Mouse (Mus musculus): ENCODE results near the gene Zfp467. TPM values are rescaled to one million over a fixed set of nuclear protein-coding genes. Genes with fewer than 3 reads are reported as not detected.

Zfp467 gene
- polyA plus RNA-seq, 2 experiments: 2.2 to 2.3 TPM

- H3K9ac ChIP-seq (replicated peaks): no peak within 1 kb of the TSS
- H3K9me3 ChIP-seq (ENCODE audit: control insufficient read depth, low read length): no peaks in the 10 kb centered on the region
- H3K27me3 ChIP-seq (ENCODE audit: control insufficient read depth, insufficient read depth, low read length): peaks cover 21% of the 10 kb centered on the region
- H3K4me1 ChIP-seq (replicated peaks; ENCODE audit: control insufficient read depth in 2 of 2, insufficient read depth in 2 of 2, low read length in 1 of 2): peaks cover 0 to 6% of the 10 kb centered on the region in 2 experiments; a peak in 1 of 4 replicates
- TF ChIP-seq EP300 (IDR thresholded peaks at IDR 0.05; ENCODE audit: low read depth) (no peak), CTCF (IDR thresholded peaks at IDR 0.05; ENCODE audit: low read depth) (no peak)
- no peak within 1 kb of the TSS for H3K27ac ChIP-seq
- DNase-seq (ENCODE audit: low read depth in 3 of 3, low spot score in 3 of 3): no peak
- no peak within 1 kb of the TSS for H3K4me2 ChIP-seq (ENCODE audit: low read depth)
- H3K4me3 ChIP-seq (ENCODE audit: insufficient read depth in 1 of 2, low read depth in 2 of 2, low read length in 2 of 2): no peak within 1 kb of the TSS
- ATAC-seq (ENCODE audit: insufficient read depth): no peak
- 42% methylated on average over 1 of the region's 1 CpGs for WGBS (ENCODE audit: insufficient replicate concordance)
- H3K36me3 ChIP-seq (replicated peaks; ENCODE audit: control insufficient read depth, insufficient read depth, low read depth): no peaks in the 10 kb centered on the region
These were observed 2.3 kb upstream of the Zfp467 start, which contains the start of gene Sspo for GRCm38 (mm10) chr6:48447929-48448328. Gene Sspo, plus strand, starts transcription at chr6:48448229.

- Histone ChIP-seq H3K9me3 (ENCODE audit: control insufficient read depth, low read length) (no peaks in the 10 kb centered on the region), H3K4me1 (replicated peaks; ENCODE audit: control insufficient read depth in 2 of 2, insufficient read depth in 2 of 2, low read length in 1 of 2) (peaks cover 0 to 6% of the 10 kb centered on the region in 2 experiments; a peak in 1 of 4 replicates), H3K36me3 (replicated peaks; ENCODE audit: control insufficient read depth, insufficient read depth, low read depth) (no peaks in the 10 kb centered on the region), H3K4me3 (ENCODE audit: insufficient read depth in 1 of 2, low read depth in 2 of 2, low read length in 2 of 2) (no peak overlapping the region), H3K9ac (replicated peaks) (no peak overlapping the region), H3K27me3 (ENCODE audit: control insufficient read depth, insufficient read depth, low read length) (peaks cover 21% of the 10 kb centered on the region), H3K27ac (no peak overlapping the region), H3K4me2 (ENCODE audit: low read depth) (no peak overlapping the region)
- TF ChIP-seq CTCF (IDR thresholded peaks at IDR 0.05; ENCODE audit: low read depth) (no peak), EP300 (IDR thresholded peaks at IDR 0.05; ENCODE audit: low read depth) (no peak)
- no peak for DNase-seq (ENCODE audit: low read depth in 3 of 3, low spot score in 3 of 3)
- no peak for ATAC-seq (ENCODE audit: insufficient read depth)
- 74% methylated on average over 3 of the region's 3 CpGs for WGBS (ENCODE audit: insufficient replicate concordance)
These were observed 1.3 kb upstream of the Zfp467 start for GRCm38 (mm10) chr6:48446896-48447295.

DNA sequence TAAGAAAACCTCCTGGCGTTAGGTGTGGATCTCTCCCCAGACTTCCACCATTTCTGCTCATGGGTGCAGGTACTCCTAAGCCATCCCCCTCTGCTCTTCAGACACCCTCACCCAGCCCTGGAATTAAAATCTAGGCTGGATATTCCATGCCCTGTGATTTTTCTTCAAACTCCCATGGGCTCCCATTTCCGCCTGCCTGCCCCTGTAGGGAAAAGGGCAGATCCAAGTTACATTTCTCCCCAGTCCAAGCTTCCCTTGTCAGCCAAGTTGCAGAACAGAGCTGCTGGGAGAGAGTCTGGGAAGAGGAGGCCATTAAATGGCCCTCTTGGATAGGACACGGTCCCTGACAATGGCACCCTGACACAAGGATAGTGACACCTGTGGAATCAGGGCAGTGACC lies 631 bp upstream of the Zfp467 start:
- H3K27me3 ChIP-seq (ENCODE audit: control insufficient read depth, insufficient read depth, low read length): peaks cover 21% of the 10 kb centered on the region
- no peak overlapping the region for H3K27ac ChIP-seq
- WGBS (ENCODE audit: insufficient replicate concordance): 33% methylated on average over 3 of the region's 3 CpGs
- DNase-seq (ENCODE audit: low read depth in 3 of 3, low spot score in 3 of 3): no peak
- TF ChIP-seq EP300 (IDR thresholded peaks at IDR 0.05; ENCODE audit: low read depth) (no peak), CTCF (IDR thresholded peaks at IDR 0.05; ENCODE audit: low read depth) (no peak)
- ATAC-seq (ENCODE audit: insufficient read depth): no peak
- no peak overlapping the region for H3K9ac ChIP-seq (replicated peaks)
- no peaks in the 10 kb centered on the region for H3K36me3 ChIP-seq (replicated peaks; ENCODE audit: control insufficient read depth, insufficient read depth, low read depth)
- no peak overlapping the region; a peak in 1 of 4 replicates for H3K4me3 ChIP-seq (ENCODE audit: insufficient read depth in 1 of 2, low read depth in 2 of 2, low read length in 2 of 2)
- H3K4me2 ChIP-seq (ENCODE audit: low read depth): peak overlapping the region; percentile 64; the same call in 1 of the 2 replicates
- peaks cover 0 to 6% of the 10 kb centered on the region in 2 experiments; a peak in 1 of 4 replicates for H3K4me1 ChIP-seq (replicated peaks; ENCODE audit: control insufficient read depth in 2 of 2, insufficient read depth in 2 of 2, low read length in 1 of 2)
- H3K9me3 ChIP-seq (ENCODE audit: control insufficient read depth, low read length): no peaks in the 10 kb centered on the region

DNA sequence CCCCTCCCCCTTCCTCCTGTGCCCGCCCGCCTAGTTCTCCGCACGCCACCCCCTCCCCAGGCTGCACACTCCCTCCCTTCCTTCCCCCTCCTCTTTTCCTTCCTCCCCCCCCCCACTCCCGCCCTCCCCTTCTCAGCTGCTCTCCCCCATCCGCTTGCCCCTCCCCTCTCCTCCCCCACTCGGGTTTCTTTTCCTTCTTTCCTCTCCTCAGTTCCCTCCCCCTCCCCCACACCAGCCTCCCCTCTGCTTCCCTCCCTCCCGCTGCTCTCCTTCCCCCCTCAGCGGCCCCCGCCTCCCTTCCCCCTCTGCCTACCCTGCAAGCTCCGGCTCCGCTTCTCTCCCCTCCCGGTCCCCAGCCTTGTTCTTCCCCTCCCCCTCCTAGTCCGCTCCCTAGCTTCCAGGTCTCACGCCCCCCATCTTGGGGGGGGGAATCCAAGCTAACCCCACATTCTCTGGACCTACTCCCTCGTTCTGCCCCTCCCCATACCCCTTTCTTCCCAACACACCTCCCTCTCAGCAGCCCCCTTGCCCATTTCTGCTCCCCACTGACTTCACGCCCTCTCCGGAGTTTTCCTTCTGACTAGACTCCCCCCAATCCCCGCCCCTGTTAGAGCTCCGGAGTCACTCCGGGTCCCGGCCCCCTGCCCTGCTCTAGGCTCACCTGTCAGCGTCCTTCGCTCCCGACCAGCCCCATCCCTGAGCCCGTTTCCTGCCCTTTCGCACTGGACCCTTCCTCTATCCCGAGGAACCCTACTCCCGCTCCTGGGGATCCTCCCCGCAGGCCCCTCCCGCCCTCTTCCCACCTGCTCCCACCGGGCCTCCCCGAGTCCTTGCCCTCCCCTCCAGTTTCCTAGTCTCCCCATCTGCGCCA lies 1.1 kb downstream of the Zfp467 start:
- WGBS (ENCODE audit: insufficient replicate concordance): 2% methylated on average over 34 of the region's 34 CpGs
- Histone ChIP-seq H3K4me2 (ENCODE audit: low read depth) (peak overlapping the region; percentile 64), H3K27me3 (ENCODE audit: control insufficient read depth, insufficient read depth, low read length) (peaks cover 21% of the 10 kb centered on the region), H3K27ac (no peak overlapping the region), H3K4me1 (replicated peaks; ENCODE audit: control insufficient read depth in 2 of 2, insufficient read depth in 2 of 2, low read length in 1 of 2) (peaks cover 0 to 6% of the 10 kb centered on the region in 2 experiments; a peak in 1 of 4 replicates), H3K4me3 (ENCODE audit: insufficient read depth in 1 of 2, low read depth in 2 of 2, low read length in 2 of 2) (peak overlapping the region; percentile 57 to 70), H3K36me3 (replicated peaks; ENCODE audit: control insufficient read depth, insufficient read depth, low read depth) (no peaks in the 10 kb centered on the region), H3K9me3 (ENCODE audit: control insufficient read depth, low read length) (no peaks in the 10 kb centered on the region), H3K9ac (replicated peaks) (peak overlapping the region; percentile 11; the same call in 1 of the 2 replicates)
- ATAC-seq (ENCODE audit: insufficient read depth) (peak; percentile 64), DNase-seq (ENCODE audit: low read depth in 3 of 3, low spot score in 3 of 3) (peak; percentile 28 to 36 (median 29))
- TF ChIP-seq CTCF (IDR thresholded peaks at IDR 0.05; ENCODE audit: low read depth): no peak
- no peak for TF ChIP-seq EP300 (IDR thresholded peaks at IDR 0.05; ENCODE audit: low read depth)
